Mouse (Mus musculus): ENCODE data around the gene Cntn3.

GRCm38 (mm10) chr6:102322614-102323284, 250.2 kb downstream of the Cntn3 start:
- TF ChIP-seq POLR2A (IDR thresholded peaks at IDR 0.05; ENCODE audit: low read depth, low read length) (no peak), PAX5 (IDR thresholded peaks at IDR 0.05; ENCODE audit: low read length) (no peak), CTCF (conservative IDR thresholded peaks at IDR 0.05 in 1 of 2, IDR thresholded peaks at IDR 0.05 in 1 of 2; ENCODE audit: low read depth in 2 of 2, low read length in 2 of 2) (no peak), ZNF384 (IDR thresholded peaks at IDR 0.05; ENCODE audit: low read depth, low read length) (no peak), POLR2AphosphoS2 (IDR thresholded peaks at IDR 0.05; ENCODE audit: low read depth, low read length) (no peak), MAX (IDR thresholded peaks at IDR 0.05; ENCODE audit: low read length) (no peak), CHD1 (IDR thresholded peaks at IDR 0.05; ENCODE audit: low read depth, low read length) (no peak)

All from CH12.LX (cell line).